Mouse (Mus musculus) CH12.LX (cell line): Measurements from ENCODE around the gene Shroom4.

Source experiments
- CTCF ChIP-seq, 2 experiments: IDR thresholded peaks in 1 of 2; conservative IDR thresholded peaks in 1 of 2; 2 replicates each; pipeline ENCODE4 v1.5.1; 2011 to 2012; ENCODE audit warnings: low read depth in 2 of 2, low read length in 2 of 2, improper control_type of control experiment in 1 of 2, inconsistent platforms in 1 of 2, mild to moderate bottlenecking in 1 of 2, moderate library complexity in 1 of 2
- EP300 ChIP-seq: IDR thresholded peaks from 2 replicates; pipeline ENCODE4 v1.6.1; 2011; ENCODE audit warnings: low read length, improper control_type of control experiment
- JUND ChIP-seq: conservative IDR thresholded peaks from 2 replicates; pipeline ENCODE4 v1.6.1; 2011; ENCODE audit warnings: low read depth, low read length, improper control_type of control experiment
- NRF1 ChIP-seq: IDR thresholded peaks from 2 replicates; pipeline ENCODE4 v1.6.1; 2014; ENCODE audit warnings: low read depth, mild to moderate bottlenecking, inconsistent platforms, low read length, improper control_type of control experiment, moderate library complexity
- POLR2A ChIP-seq: IDR thresholded peaks from 2 replicates; pipeline ENCODE4 v1.6.1; 2011; ENCODE audit warnings: low read depth, mild to moderate bottlenecking, improper control_type of control experiment, low read length
- UBTF ChIP-seq: IDR thresholded peaks from 2 replicates; pipeline ENCODE4 v1.6.1; 2012; ENCODE audit warnings: low read depth, mild to moderate bottlenecking, inconsistent platforms, low read length, improper control_type of control experiment, moderate library complexity
- USF1 ChIP-seq: IDR thresholded peaks from 2 replicates; pipeline ENCODE4 v1.6.1; 2014; ENCODE audit warnings: low read depth, mild to moderate bottlenecking, inconsistent platforms, low read length, improper control_type of control experiment
- USF2 ChIP-seq: conservative IDR thresholded peaks from 2 replicates; pipeline ENCODE4 v1.6.1; 2011; ENCODE audit warnings: low read depth, low read length, improper control_type of control experiment
- ZC3H11A ChIP-seq: IDR thresholded peaks from 2 replicates; pipeline ENCODE4 v1.6.1; 2012; ENCODE audit warnings: low read depth, mild to moderate bottlenecking, inconsistent platforms, low read length, improper control_type of control experiment
- ZKSCAN1 ChIP-seq: IDR thresholded peaks from 2 replicates; pipeline ENCODE4 v1.6.1; 2012; ENCODE audit warnings: low read depth, inconsistent platforms, low read length, improper control_type of control experiment, borderline replicate concordance

GRCm38 (mm10) chrX:6482268-6482667 is 82.6 kb downstream of the Shroom4 start:
- no peak for TF ChIP-seq POLR2A
- TF ChIP-seq USF2 = no peak
- no peak for TF ChIP-seq EP300
- TF ChIP-seq ZKSCAN1 = no peak
- TF ChIP-seq ZC3H11A = no peak
- TF ChIP-seq NRF1 = no peak
- TF ChIP-seq CTCF (conservative IDR thresholded peaks at IDR 0.05 in 1 of 2, IDR thresholded peaks at IDR 0.05 in 1 of 2; ENCODE audit: low read depth in 2 of 2, low read length in 2 of 2) = peak in 1 of 2 experiments; percentile 26; a peak in 2 of 4 replicates
- no peak for TF ChIP-seq JUND
- no peak for TF ChIP-seq UBTF
- TF ChIP-seq USF1 = no peak
